Mouse (Mus musculus) cerebral cortex, adult 2 months (tissue): ENCODE results near the gene Snx22.

Experiments
- WGBS: fragments of 180-500 bp; shearing (Covaris S2); methylation state at CpG from one replicate; pipeline ENCODE4 v1.1.7; 2018; 5-methylcytosine and 5-hydroxymethylcytosine counted together

Snx22 gene

DNA sequence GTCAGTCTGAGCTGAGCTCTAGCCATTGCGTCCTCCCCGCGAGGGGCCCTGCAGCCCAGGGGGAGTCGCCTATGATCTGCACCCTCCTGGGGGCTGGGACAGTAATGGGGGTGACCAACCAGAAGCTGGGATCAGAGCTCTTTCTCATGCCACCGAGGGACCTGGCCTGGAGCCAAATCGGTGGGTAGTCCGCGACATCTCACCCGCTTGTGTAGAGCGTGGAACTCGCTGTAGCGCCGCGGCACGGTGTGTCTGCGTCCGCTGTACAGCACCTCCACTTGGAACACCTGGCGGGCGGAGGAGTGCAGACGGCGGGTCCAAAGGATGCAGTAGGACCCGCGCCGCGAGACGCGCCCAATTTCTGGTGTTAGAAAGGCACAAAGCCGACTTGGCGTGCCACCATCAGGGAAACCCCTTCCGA, 538 bp downstream of the Snx22 start:
- WGBS: 2% methylated on average over 30 of the region's 30 CpGs

GRCm38 (mm10) chr9:66068056-66068455, 1.5 kb downstream of the Snx22 start:
- 72% methylated on average over 4 of the region's 4 CpGs for WGBS

- WGBS: 63% methylated on average over 5 of the region's 5 CpGs
Measured at GRCm38 (mm10) chr9:66067542-66067941, 2.0 kb downstream of the Snx22 start.

GRCm38 (mm10) chr9:66066791-66067190, 2.7 kb downstream of the Snx22 start:
- WGBS: 89% methylated on average over 3 of the region's 3 CpGs

DNA sequence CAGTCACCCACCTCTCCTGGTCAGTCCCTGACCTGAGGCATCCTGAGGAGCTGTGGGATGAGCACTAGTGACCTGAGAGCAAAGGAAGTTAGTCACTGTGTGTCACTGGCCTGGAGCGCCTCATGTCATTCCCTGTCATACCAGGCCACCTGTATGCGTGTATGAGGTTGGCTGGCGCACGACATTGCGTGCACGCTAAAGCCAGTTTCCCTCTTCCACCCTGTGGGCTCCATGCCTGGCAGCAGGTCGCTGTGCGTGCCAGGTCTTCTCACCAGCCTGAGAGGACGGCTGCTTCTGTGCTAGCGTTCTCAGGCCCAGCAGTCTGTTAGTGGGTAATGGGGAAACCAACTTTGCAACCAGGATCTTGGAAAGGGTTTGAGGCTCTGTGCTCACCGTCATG, 5.2 kb downstream of the Snx22 start:
- 94% methylated on average over 11 of the region's 11 CpGs for WGBS

GRCm38 (mm10) chr9:66063446-66063845, 6.1 kb downstream of the Snx22 start:
- WGBS: 77% methylated on average over 3 of the region's 3 CpGs

GRCm38 (mm10) chr9:66061656-66062055, 7.9 kb downstream of the Snx22 start:
- 39% methylated on average over 3 of the region's 3 CpGs for WGBS

- 10% methylated on average over 4 of the region's 4 CpGs for WGBS
Measured at GRCm38 (mm10) chr9:66060986-66061385, 8.5 kb downstream of the Snx22 start.

DNA sequence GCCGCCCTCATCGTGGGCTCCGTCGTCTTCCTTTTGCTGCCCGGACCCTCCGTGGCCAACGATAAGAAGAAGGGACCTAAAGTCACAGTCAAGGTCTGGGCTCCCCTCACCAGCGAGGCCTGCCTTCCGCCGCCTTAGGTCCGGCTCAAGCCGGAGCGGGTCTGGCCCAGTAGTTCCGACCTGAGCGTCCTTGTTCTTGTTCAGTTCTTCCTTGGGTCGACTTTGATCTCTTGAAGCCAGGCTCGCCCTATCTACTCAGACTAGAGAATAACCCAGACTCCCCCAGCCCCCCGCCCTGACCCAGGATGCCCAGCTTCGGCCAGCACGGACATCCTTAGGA, 9.2 kb downstream of the Snx22 start:
- WGBS: under 1% methylated on average over 20 of the region's 20 CpGs

- WGBS: under 1% methylated on average over 50 of the region's 51 CpGs
Measured at GRCm38 (mm10) chr9:66059583-66060307, 9.8 kb downstream of the Snx22 start, which contains the start of gene Ppib. Ppib (plus strand) TSS chr9:66060222.

DNA sequence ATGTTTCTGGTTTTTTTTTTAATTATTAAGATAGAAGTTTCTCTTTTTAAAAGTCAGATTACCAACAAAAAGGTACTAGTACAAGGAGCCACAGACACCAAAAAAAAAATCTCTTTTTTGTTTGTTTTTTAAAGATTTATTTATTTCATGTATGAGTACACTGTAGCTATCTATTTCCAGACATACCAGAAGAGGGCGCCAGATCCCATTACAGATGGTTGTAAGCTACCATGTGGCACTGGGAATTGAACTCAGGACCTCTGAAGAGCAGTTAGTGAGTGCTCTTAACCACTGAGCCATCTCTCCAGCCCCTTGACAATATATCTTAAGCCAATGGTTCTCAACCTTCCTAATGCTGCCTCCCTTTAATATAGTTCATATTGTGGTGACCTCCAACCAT, 15.9 kb downstream of the Snx22 start:
- WGBS: 53% methylated on average over 1 of the region's 1 CpGs

DNA sequence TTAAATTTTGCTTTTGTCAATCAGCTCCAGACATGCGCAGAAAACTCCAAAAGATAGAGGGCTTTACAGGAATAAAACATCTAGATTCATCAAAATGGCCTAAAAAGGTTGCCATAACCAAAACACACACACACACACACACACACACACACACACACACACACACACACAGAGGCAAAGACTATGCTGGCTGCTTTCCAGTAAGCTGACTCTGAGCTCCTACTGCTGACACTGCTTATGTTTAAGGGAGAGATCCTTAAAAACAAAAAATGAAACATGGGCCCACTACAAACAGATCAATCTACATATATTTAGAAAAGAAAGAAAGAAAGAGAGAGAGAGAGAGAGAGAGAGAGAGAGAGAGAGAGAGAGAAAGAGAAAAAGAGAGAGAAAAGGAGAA, 16.8 kb downstream of the Snx22 start:
- WGBS: 96% methylated on average over 1 of the region's 1 CpGs

- WGBS: 74% methylated on average over 4 of the region's 4 CpGs
Measured at GRCm38 (mm10) chr9:66051493-66051892, 18.0 kb downstream of the Snx22 start.

DNA sequence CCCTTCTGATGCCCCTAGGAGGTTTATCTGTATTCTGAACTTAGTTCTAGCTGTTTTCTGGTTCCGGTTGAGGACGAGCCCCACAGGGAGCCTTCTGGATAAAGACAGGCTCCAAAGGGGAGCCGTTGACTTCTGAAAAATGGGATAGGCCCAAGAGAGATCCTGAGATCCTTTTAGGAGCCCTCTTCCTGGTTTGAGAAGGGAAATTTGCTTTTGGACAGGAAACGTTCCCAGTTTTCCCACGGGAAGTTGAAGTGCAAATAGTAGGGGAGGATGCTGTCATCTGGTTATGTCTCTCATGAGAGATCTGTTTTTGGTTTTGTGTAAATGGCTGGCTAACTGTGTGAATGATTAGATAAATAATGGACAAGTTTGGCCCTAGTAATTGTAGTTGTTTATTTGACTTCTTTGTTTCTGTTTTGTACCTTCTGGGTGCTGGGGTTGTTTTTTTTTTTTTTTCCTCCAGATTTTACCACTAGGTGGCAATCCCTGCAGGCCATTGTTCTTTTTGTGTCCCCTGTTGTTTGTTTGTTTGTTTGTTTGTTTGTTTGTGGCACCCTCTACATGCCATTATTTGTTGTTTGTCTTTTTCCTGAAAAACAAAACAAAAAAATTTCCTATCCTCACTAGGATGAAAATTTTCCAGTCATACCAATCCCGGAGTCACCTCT, 19.5 kb downstream of the Snx22 start:
- 73% methylated on average over 6 of the region's 6 CpGs for WGBS

DNA sequence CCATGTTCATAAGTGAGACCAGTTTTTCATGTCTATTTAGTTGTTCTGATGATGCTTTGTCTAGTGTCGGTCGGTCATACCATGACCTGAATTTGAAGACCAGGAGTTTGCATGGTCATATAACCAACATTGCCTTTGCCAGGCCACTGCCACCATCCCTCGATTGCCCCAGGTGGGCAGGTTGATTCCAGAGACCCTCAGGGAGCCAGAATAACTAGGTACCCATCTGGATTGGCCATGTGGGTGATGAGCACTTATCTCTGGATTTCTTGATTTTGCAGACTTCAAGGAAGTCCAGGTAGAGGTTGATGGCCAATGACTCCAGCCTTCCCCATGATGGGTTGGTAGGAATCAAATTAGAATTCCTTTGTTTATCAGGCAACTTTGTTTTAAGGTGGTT, 26.3 kb downstream of the Snx22 start:
- WGBS: 97% methylated on average over 3 of the region's 3 CpGs

DNA sequence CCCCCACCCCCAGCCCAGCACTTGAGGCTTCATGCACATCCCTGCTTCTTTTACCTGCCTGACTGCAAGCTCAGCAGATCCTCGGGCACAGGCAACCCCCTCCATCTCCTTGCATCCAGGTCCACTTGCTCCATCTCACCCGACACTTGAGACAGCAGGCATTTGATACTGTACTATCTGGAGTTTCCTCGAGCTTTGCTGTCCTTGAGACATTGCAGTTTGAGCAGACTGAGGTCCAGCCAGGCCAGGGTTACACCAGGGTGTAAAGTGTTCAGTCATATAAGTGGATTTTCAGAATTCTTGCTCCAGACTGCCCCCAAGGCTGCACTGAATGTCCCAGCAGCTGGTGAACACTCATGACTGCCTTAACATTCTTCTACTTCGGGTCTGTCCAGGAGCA, 27.2 kb downstream of the Snx22 start:
- 88% methylated on average over 4 of the region's 4 CpGs for WGBS

- WGBS: 34% methylated on average over 3 of the region's 3 CpGs
Measured at GRCm38 (mm10) chr9:66040801-66041200, 28.7 kb downstream of the Snx22 start.

GRCm38 (mm10) chr9:66039290-66039689, 30.2 kb downstream of the Snx22 start:
- 60% methylated on average over 4 of the region's 4 CpGs for WGBS

DNA sequence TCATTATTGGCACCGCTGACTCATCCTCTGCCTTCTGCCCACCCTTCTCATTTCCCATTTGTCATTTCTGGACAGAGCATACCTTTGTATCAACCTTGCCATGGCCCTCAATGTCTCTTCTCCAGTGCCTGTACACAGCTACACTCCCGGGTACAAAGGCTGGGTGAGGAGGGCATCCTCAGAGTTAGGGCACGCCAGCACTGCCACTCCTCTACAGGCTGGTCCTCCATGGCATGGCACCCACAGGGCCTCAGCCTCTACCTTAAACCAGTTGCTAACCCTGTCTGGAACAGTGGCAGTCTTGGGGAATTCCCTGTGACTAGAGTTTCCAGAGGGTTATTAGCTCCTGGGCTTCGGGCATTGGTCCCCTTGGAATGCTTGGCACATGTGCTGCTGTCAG, 30.9 kb downstream of the Snx22 start:
- WGBS: 93% methylated on average over 4 of the region's 4 CpGs

GRCm38 (mm10) chr9:66038082-66038481, 31.4 kb downstream of the Snx22 start:
- 61% methylated on average over 4 of the region's 4 CpGs for WGBS
